Mouse (Mus musculus) intestine, embryonic 15.5 days (tissue): Measurements from ENCODE around the gene Lcorl. TPM values are rescaled to one million over a fixed set of nuclear protein-coding genes. Genes with fewer than 3 reads are reported as not detected.

Source experiments
- ATAC-seq: fragments of 200-750 bp; cut with Nextera tagmentation; 2 replicates; pipeline ENCODE4 v1.8.0; 2017; ENCODE audit warnings: moderate TSS enrichment, moderate library complexity
- H3K27ac ChIP-seq: fragments of 300-500 bp; sonication (generic); 2 replicates; pipeline ENCODE4 v1.5.1; 2015; ENCODE audit warnings: mild to moderate bottlenecking, inconsistent platforms
- H3K27me3 ChIP-seq: fragments of 300-500 bp; sonication (generic); replicated peaks from 2 replicates; pipeline ENCODE4 v1.6.1; 2015; ENCODE audit warnings: inconsistent platforms
- H3K36me3 ChIP-seq: fragments of 300-500 bp; sonication (generic); 2 replicates; pipeline ENCODE4 v1.6.1; 2015; ENCODE audit warnings: inconsistent platforms
- H3K4me1 ChIP-seq: fragments of 300-500 bp; sonication (generic); replicated peaks from 2 replicates; pipeline ENCODE4 v1.6.1; 2015; ENCODE audit warnings: inconsistent platforms
- H3K4me2 ChIP-seq: fragments of 300-500 bp; sonication (generic); replicated peaks from 2 replicates; pipeline ENCODE4 v1.6.1; 2015; ENCODE audit warnings: mild to moderate bottlenecking, inconsistent platforms
- H3K4me3 ChIP-seq: fragments of 300-500 bp; sonication (generic); replicated peaks from 2 replicates; pipeline ENCODE4 v1.5.1; 2015; ENCODE audit warnings: inconsistent platforms
- H3K9ac ChIP-seq: fragments of 300-500 bp; sonication (generic); 2 replicates; pipeline ENCODE4 v1.6.1; 2015; ENCODE audit warnings: inconsistent platforms
- H3K9me3 ChIP-seq: fragments of 300-500 bp; sonication (generic); 2 replicates; pipeline ENCODE4 v1.6.1; 2016; ENCODE audit warnings: inconsistent platforms
- WGBS: fragments of 180-500 bp; shearing (Covaris S2); methylation state at CpG from one replicate; pipeline ENCODE4 v1.1.7; 2015; 5-methylcytosine and 5-hydroxymethylcytosine counted together
- polyA plus RNA-seq: library from polyadenylated mRNA; unstranded; fragments of >200 nt; fragmentation: Nextera tagmentation; extraction: Ambion mirVana; gene quantifications from 2 replicates; pipeline ENCODE4 v1.2.1, GENCODE M21; 2015

Gene Lcorl
- polyA plus RNA-seq, 1 experiment from 2014 or later = 28.8 TPM

GRCm38 (mm10) chr5:45844723-45845122 is 12.7 kb downstream of the Lcorl start:
- no peak for ATAC-seq
- 91% methylated on average over 6 of the region's 6 CpGs for WGBS
- H3K27me3 ChIP-seq = no peaks in the 10 kb centered on the region

GRCm38 (mm10) chr5:45835131-45835530 is 22.3 kb downstream of the Lcorl start:
- Histone ChIP-seq H3K9ac (no peak overlapping the region), H3K9me3 (no peaks in the 10 kb centered on the region), H3K27me3 (no peaks in the 10 kb centered on the region), H3K4me2 (no peak overlapping the region), H3K4me3 (no peak overlapping the region), H3K4me1 (no peaks in the 10 kb centered on the region), H3K36me3 (no peaks in the 10 kb centered on the region), H3K27ac (no peak overlapping the region)
- ATAC-seq = no peak
- 84% methylated on average over 2 of the region's 2 CpGs for WGBS

More at GRCm38 (mm10) chr5:45844723-45845122, 12.7 kb downstream of the Lcorl start:
- Histone ChIP-seq H3K4me1 (no peaks in the 10 kb centered on the region), H3K4me3 (no peak overlapping the region), H3K9me3 (no peaks in the 10 kb centered on the region), H3K27ac (no peak overlapping the region), H3K9ac (no peak overlapping the region), H3K36me3 (no peaks in the 10 kb centered on the region), H3K4me2 (no peak overlapping the region)

- H3K27me3 ChIP-seq = no peaks in the 10 kb centered on the region
- H3K4me1 ChIP-seq = no peaks in the 10 kb centered on the region
- H3K36me3 ChIP-seq = no peaks in the 10 kb centered on the region; the same call in 1 of the 2 replicates
- WGBS = 94% methylated on average over 4 of the region's 4 CpGs
- H3K9me3 ChIP-seq = peaks cover 6% of the 10 kb centered on the region; the same call in 1 of the 2 replicates
- H3K9ac ChIP-seq = no peak overlapping the region
- no peak overlapping the region for H3K4me3 ChIP-seq
- H3K4me2 ChIP-seq = no peak overlapping the region
- ATAC-seq = no peak
- no peak overlapping the region for H3K27ac ChIP-seq
These were observed 45.9 kb downstream of the Lcorl start for GRCm38 (mm10) chr5:45811527-45811926.

- no peak overlapping the region for H3K4me3 ChIP-seq
- no peaks in the 10 kb centered on the region for H3K36me3 ChIP-seq
- H3K27me3 ChIP-seq = no peaks in the 10 kb centered on the region
- ATAC-seq = no peak
- WGBS = 88% methylated on average over 7 of the region's 7 CpGs
- no peaks in the 10 kb centered on the region for H3K9me3 ChIP-seq
- no peak overlapping the region for H3K4me2 ChIP-seq
- H3K27ac ChIP-seq = no peak overlapping the region
- H3K4me1 ChIP-seq = no peaks in the 10 kb centered on the region
- H3K9ac ChIP-seq = no peak overlapping the region
These were observed 65.6 kb downstream of the Lcorl start for GRCm38 (mm10) chr5:45791864-45792263.

- Histone ChIP-seq H3K4me3 (no peak overlapping the region), H3K4me1 (no peaks in the 10 kb centered on the region), H3K4me2 (no peak overlapping the region), H3K36me3 (no peaks in the 10 kb centered on the region), H3K27ac (no peak overlapping the region), H3K9ac (no peak overlapping the region), H3K9me3 (no peaks in the 10 kb centered on the region), H3K27me3 (no peaks in the 10 kb centered on the region)
- 93% methylated on average over 4 of the region's 4 CpGs for WGBS
- no peak for ATAC-seq
These were observed 67.2 kb downstream of the Lcorl start for GRCm38 (mm10) chr5:45790221-45790620.

- Histone ChIP-seq H3K27me3 (no peaks in the 10 kb centered on the region), H3K4me3 (no peak overlapping the region), H3K36me3 (no peaks in the 10 kb centered on the region), H3K4me2 (no peak overlapping the region), H3K27ac (no peak overlapping the region), H3K9me3 (no peaks in the 10 kb centered on the region), H3K4me1 (no peaks in the 10 kb centered on the region), H3K9ac (no peak overlapping the region)
- no peak; the same call in 1 of the 2 replicates for ATAC-seq
- 86% methylated on average over 4 of the region's 4 CpGs for WGBS
These were observed 99.8 kb downstream of the Lcorl start for GRCm38 (mm10) chr5:45757502-45758121.

- Histone ChIP-seq H3K27ac (no peak overlapping the region), H3K27me3 (no peaks in the 10 kb centered on the region), H3K4me2 (no peak overlapping the region), H3K9me3 (no peaks in the 10 kb centered on the region), H3K36me3 (no peaks in the 10 kb centered on the region), H3K4me1 (no peaks in the 10 kb centered on the region), H3K4me3 (no peak overlapping the region), H3K9ac (no peak overlapping the region)
- 90% methylated on average over 1 of the region's 1 CpGs for WGBS
- no peak for ATAC-seq
These were observed 119.5 kb downstream of the Lcorl start for GRCm38 (mm10) chr5:45737911-45738310.

GRCm38 (mm10) chr5:45733751-45734150 is 123.7 kb downstream of the Lcorl start:
- Histone ChIP-seq H3K9me3 (no peaks in the 10 kb centered on the region), H3K4me3 (no peak overlapping the region), H3K36me3 (no peaks in the 10 kb centered on the region), H3K9ac (no peak overlapping the region), H3K4me1 (no peaks in the 10 kb centered on the region), H3K4me2 (no peak overlapping the region), H3K27me3 (no peaks in the 10 kb centered on the region), H3K27ac (no peak overlapping the region)
- 86% methylated on average over 2 of the region's 2 CpGs for WGBS
- ATAC-seq = no peak

- Histone ChIP-seq H3K4me3 (no peak overlapping the region), H3K27me3 (no peaks in the 10 kb centered on the region), H3K36me3 (no peaks in the 10 kb centered on the region), H3K9me3 (no peaks in the 10 kb centered on the region), H3K27ac (no peak overlapping the region), H3K4me1 (no peaks in the 10 kb centered on the region), H3K4me2 (no peak overlapping the region), H3K9ac (no peak overlapping the region)
- ATAC-seq = no peak
- WGBS = 92% methylated on average over 6 of the region's 6 CpGs
These were observed 138.4 kb downstream of the Lcorl start for GRCm38 (mm10) chr5:45718848-45719488.

GRCm38 (mm10) chr5:45709653-45710052 is 147.8 kb downstream of the Lcorl start:
- H3K9me3 ChIP-seq = no peaks in the 10 kb centered on the region

GRCm38 (mm10) chr5:45706811-45707210 is 150.6 kb downstream of the Lcorl start:
- Histone ChIP-seq H3K27ac (no peak overlapping the region), H3K4me3 (no peak overlapping the region), H3K4me2 (no peak overlapping the region), H3K4me1 (no peaks in the 10 kb centered on the region), H3K27me3 (no peaks in the 10 kb centered on the region), H3K9ac (no peak overlapping the region), H3K36me3 (no peaks in the 10 kb centered on the region), H3K9me3 (no peaks in the 10 kb centered on the region)
- 90% methylated on average over 2 of the region's 2 CpGs for WGBS
- no peak for ATAC-seq

More at GRCm38 (mm10) chr5:45709653-45710052, 147.8 kb downstream of the Lcorl start:
- Histone ChIP-seq H3K4me3 (no peak overlapping the region), H3K36me3 (no peaks in the 10 kb centered on the region), H3K4me1 (no peaks in the 10 kb centered on the region), H3K9ac (no peak overlapping the region), H3K4me2 (no peak overlapping the region), H3K27ac (no peak overlapping the region), H3K27me3 (no peaks in the 10 kb centered on the region)
- ATAC-seq = no peak
- WGBS = 96% methylated on average over 2 of the region's 2 CpGs

GRCm38 (mm10) chr5:45691678-45692077 is 165.7 kb downstream of the Lcorl start:
- ATAC-seq = no peak
- Histone ChIP-seq H3K27ac (no peak overlapping the region), H3K4me1 (no peaks in the 10 kb centered on the region), H3K4me3 (no peak overlapping the region), H3K9me3 (no peaks in the 10 kb centered on the region), H3K4me2 (no peak overlapping the region), H3K27me3 (no peaks in the 10 kb centered on the region), H3K9ac (no peak overlapping the region), H3K36me3 (no peaks in the 10 kb centered on the region)
- 88% methylated on average over 6 of the region's 6 CpGs for WGBS

GRCm38 (mm10) chr5:45690802-45691201 is 166.6 kb downstream of the Lcorl start:
- Histone ChIP-seq H3K4me2 (no peak overlapping the region), H3K27me3 (no peaks in the 10 kb centered on the region), H3K9ac (no peak overlapping the region), H3K4me3 (no peak overlapping the region), H3K9me3 (no peaks in the 10 kb centered on the region), H3K4me1 (no peaks in the 10 kb centered on the region), H3K27ac (no peak overlapping the region), H3K36me3 (no peaks in the 10 kb centered on the region)
- no peak for ATAC-seq
- WGBS = 80% methylated on average over 2 of the region's 2 CpGs
